Mouse (Mus musculus) lung, postnatal 0 days (tissue): ENCODE measurements at regions not wholly inside any gene's neighbourhood (a gene's known extent, or its start where the extent isn't known, plus 50 kb on each side); places are given as distances from the start of the nearest gene placed in this dataset.

Experiments
- ATAC-seq: fragments of 200-750 bp; cut with Nextera tagmentation; 2 replicates; pipeline ENCODE4 v1.8.0; 2017; ENCODE audit warnings: moderate library complexity
- DNase-seq: peaks from one replicate; pipeline ENCODE4 v3.0.0-alpha.2; 2016; ENCODE audit warnings: low spot score
- H3K27ac ChIP-seq: fragments of 300-500 bp; sonication (generic); 2 replicates; pipeline ENCODE4 v1.5.1; 2014; ENCODE audit warnings: antibody characterized with exemption, mild to moderate bottlenecking, low read length, mixed read lengths
- H3K27me3 ChIP-seq: fragments of 300-500 bp; sonication (generic); replicated peaks from 2 replicates; pipeline ENCODE4 v1.6.1; 2014; ENCODE audit warnings: low read length, mixed read lengths; ENCODE audit not compliant: insufficient read depth
- H3K36me3 ChIP-seq: fragments of 300-500 bp; sonication (generic); 2 replicates; pipeline ENCODE4 v1.6.1; 2014; ENCODE audit warnings: low read length, mixed read lengths; ENCODE audit not compliant: insufficient read depth
- H3K4me1 ChIP-seq: fragments of 300-500 bp; sonication (generic); 2 replicates; pipeline ENCODE4 v1.6.1; 2014; ENCODE audit warnings: antibody characterized with exemption, low read depth, low read length, mixed read lengths; ENCODE audit not compliant: insufficient read depth
- H3K4me2 ChIP-seq: fragments of 300-500 bp; sonication (generic); replicated peaks from 2 replicates; pipeline ENCODE4 v1.6.1; 2014; ENCODE audit warnings: low read depth, mild to moderate bottlenecking, low read length, moderate library complexity, mixed read lengths
- H3K4me3 ChIP-seq: fragments of 300-500 bp; sonication (generic); 2 replicates; pipeline ENCODE4 v1.5.1; 2014; ENCODE audit warnings: low read depth, low read length
- H3K9ac ChIP-seq: fragments of 300-500 bp; sonication (generic); replicated peaks from 2 replicates; pipeline ENCODE4 v1.6.1; 2014; ENCODE audit warnings: low read depth, mild to moderate bottlenecking
- H3K9me3 ChIP-seq: fragments of 300-500 bp; sonication (generic); 2 replicates; pipeline ENCODE4 v1.6.1; 2016; ENCODE audit warnings: low read length, mixed read lengths
- CTCF ChIP-seq: IDR thresholded peaks from 2 replicates; pipeline ENCODE4 v1.5.1; 2016; ENCODE audit warnings: antibody characterized with exemption, mild to moderate bottlenecking
- EP300 ChIP-seq: IDR thresholded peaks from 2 replicates; pipeline ENCODE4 v1.6.1; 2016; ENCODE audit warnings: antibody characterized with exemption, mild to moderate bottlenecking, control low read depth
- WGBS: fragments of 180-500 bp; shearing (Covaris S2); extraction: QIAGEN DNeasy Blood & Tissue Kit; methylation state at CpG from one replicate; pipeline ENCODE4 v1.1.7; 2014; 5-methylcytosine and 5-hydroxymethylcytosine counted together

DNA sequence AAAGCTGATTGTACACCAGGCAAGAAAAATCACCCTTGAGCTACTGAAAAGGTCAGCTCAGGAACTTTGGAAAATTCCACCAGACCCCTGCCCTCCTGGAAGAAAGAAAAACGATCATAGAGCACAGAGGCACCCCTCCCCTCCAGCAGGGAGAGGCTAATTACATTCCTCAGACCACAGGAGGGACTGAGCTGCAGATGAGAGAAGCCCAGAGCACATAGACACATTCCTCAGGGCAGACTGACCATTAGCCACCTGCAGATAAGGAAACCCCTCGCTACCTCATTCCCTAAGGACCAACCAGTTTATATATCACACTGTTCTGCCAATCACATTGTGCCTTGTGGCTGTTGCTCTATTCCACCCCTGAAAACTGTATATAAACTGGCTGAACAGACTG is 230.3 kb downstream of the Parp8 start:
- TF ChIP-seq EP300 (no peak), CTCF (no peak)
- ATAC-seq (no peak), DNase-seq (no peak)
- no peaks in the 10 kb centered on the region for H3K4me1 ChIP-seq
- WGBS = 19% methylated on average over 2 of the region's 2 CpGs
- no peak overlapping the region for H3K4me3 ChIP-seq
- H3K9me3 ChIP-seq = no peaks in the 10 kb centered on the region
- H3K9ac ChIP-seq = no peak overlapping the region
- no peak overlapping the region for H3K27ac ChIP-seq
- no peaks in the 10 kb centered on the region for H3K36me3 ChIP-seq
- H3K4me2 ChIP-seq = no peak overlapping the region
- H3K27me3 ChIP-seq = no peaks in the 10 kb centered on the region

GRCm38 (mm10) chr13:116781616-116782015 is 243.7 kb downstream of the Parp8 start:
- no peak overlapping the region for H3K9ac ChIP-seq
- H3K4me3 ChIP-seq = no peak overlapping the region
- H3K27ac ChIP-seq = no peak overlapping the region
- H3K36me3 ChIP-seq = no peaks in the 10 kb centered on the region
- no peak for ATAC-seq
- DNase-seq = no peak
- H3K27me3 ChIP-seq = no peaks in the 10 kb centered on the region
- H3K9me3 ChIP-seq = no peaks in the 10 kb centered on the region
- H3K4me2 ChIP-seq = no peak overlapping the region
- H3K4me1 ChIP-seq = no peaks in the 10 kb centered on the region
- TF ChIP-seq EP300 (no peak), CTCF (no peak)

- H3K36me3 ChIP-seq = no peaks in the 10 kb centered on the region
- whole genome bisulfite sequencing = 57% methylated on average over 3 of the region's 3 CpGs
- H3K9me3 ChIP-seq = no peaks in the 10 kb centered on the region
- no peaks in the 10 kb centered on the region for H3K4me1 ChIP-seq
- no peak overlapping the region for H3K4me3 ChIP-seq
- no peak overlapping the region for H3K4me2 ChIP-seq
- no peaks in the 10 kb centered on the region for H3K27me3 ChIP-seq
- ATAC-seq (no peak), DNase-seq (no peak)
- no peak overlapping the region for H3K9ac ChIP-seq
- H3K27ac ChIP-seq = no peak overlapping the region
- TF ChIP-seq EP300 = no peak
- TF ChIP-seq CTCF = no peak
Observed at GRCm38 (mm10) chr13:116765491-116765890, 259.8 kb downstream of the Parp8 start.

DNA sequence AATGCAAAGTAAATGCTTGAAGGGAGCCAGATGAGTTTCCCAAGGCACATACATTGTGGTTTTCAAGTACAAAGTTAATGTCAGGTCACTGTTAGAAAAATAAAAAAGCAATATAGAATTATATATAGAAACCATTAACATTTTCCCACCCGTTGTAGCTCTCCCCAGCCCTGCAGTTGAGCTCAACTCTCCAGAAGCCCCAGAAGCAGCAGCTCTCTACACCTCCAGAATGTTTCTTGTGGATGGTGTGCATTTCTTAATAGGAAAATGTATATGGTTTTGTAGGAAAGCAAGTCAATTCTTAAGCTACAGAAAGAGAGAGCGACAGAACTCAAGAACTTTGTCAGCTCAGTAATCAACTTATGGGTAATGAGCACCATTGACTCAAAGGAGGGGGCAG is 265.4 kb downstream of the Parp8 start:
- no peak for DNase-seq
- Histone ChIP-seq H3K4me2 (no peak overlapping the region), H3K36me3 (no peaks in the 10 kb centered on the region), H3K27me3 (no peaks in the 10 kb centered on the region), H3K27ac (no peak overlapping the region), H3K4me1 (no peaks in the 10 kb centered on the region), H3K9me3 (no peaks in the 10 kb centered on the region), H3K9ac (no peak overlapping the region), H3K4me3 (no peak overlapping the region)
- WGBS = 80% methylated on average over 2 of the region's 2 CpGs
- TF ChIP-seq EP300 (no peak), CTCF (no peak)
- ATAC-seq = no peak

- WGBS = 66% methylated on average over 4 of the region's 4 CpGs
- Histone ChIP-seq H3K4me2 (no peak overlapping the region), H3K4me1 (no peaks in the 10 kb centered on the region), H3K9me3 (no peaks in the 10 kb centered on the region), H3K36me3 (no peaks in the 10 kb centered on the region), H3K27ac (no peak overlapping the region), H3K9ac (no peak overlapping the region), H3K27me3 (no peaks in the 10 kb centered on the region), H3K4me3 (no peak overlapping the region)
- DNase-seq (no peak), ATAC-seq (no peak)
- TF ChIP-seq CTCF = no peak
- no peak for TF ChIP-seq EP300
Observed at GRCm38 (mm10) chr13:116740825-116741224, 284.5 kb downstream of the Parp8 start.

- no peak overlapping the region for H3K4me3 ChIP-seq
- no peak overlapping the region for H3K9ac ChIP-seq
- H3K9me3 ChIP-seq = no peaks in the 10 kb centered on the region
- TF ChIP-seq CTCF (no peak), EP300 (no peak)
- no peaks in the 10 kb centered on the region for H3K4me1 ChIP-seq
- 58% methylated on average over 14 of the region's 14 CpGs for WGBS
- no peak for DNase-seq
- H3K4me2 ChIP-seq = no peak overlapping the region
- no peaks in the 10 kb centered on the region for H3K27me3 ChIP-seq
- no peak for ATAC-seq
- H3K27ac ChIP-seq = no peak overlapping the region
- H3K36me3 ChIP-seq = no peaks in the 10 kb centered on the region
Observed at GRCm38 (mm10) chr13:116723361-116724153, 301.8 kb downstream of the Parp8 start.

- ATAC-seq = no peak
- Histone ChIP-seq H3K27ac (no peak overlapping the region), H3K36me3 (no peaks in the 10 kb centered on the region), H3K9ac (no peak overlapping the region), H3K4me2 (no peak overlapping the region), H3K4me1 (peaks cover 4% of the 10 kb centered on the region; the same call in 1 of the 2 replicates), H3K9me3 (no peaks in the 10 kb centered on the region), H3K27me3 (peaks cover 14% of the 10 kb centered on the region; the same call in 1 of the 2 replicates), H3K4me3 (no peak overlapping the region)
- WGBS = 11% methylated on average over 5 of the region's 5 CpGs
- peak; percentile 70 for DNase-seq
- TF ChIP-seq EP300 (no peak), CTCF (peak; percentile 79)
Observed at GRCm38 (mm10) chr13:116714809-116715208, 310.5 kb downstream of the Parp8 start.
